Mouse (Mus musculus) G1E (cell line): ENCODE measurements around the gene Aldh3b3.
"Not testable (repeated sequence)": the region's sequence is repeated elsewhere in the genome, so short reads cannot be mapped to it uniquely, and the experiment has no call there.

Experiments used
- CTCF ChIP-seq: IDR thresholded peaks from 2 replicates; pipeline ENCODE4 v1.5.1; 2012; ENCODE audit warnings: low read depth, low read length, inconsistent platforms, mixed read lengths
- GATA1 ChIP-seq: IDR thresholded peaks from 2 replicates; pipeline ENCODE4 v1.6.1; 2012; ENCODE audit warnings: borderline replicate concordance, low read length, inconsistent platforms, mixed read lengths
- GATA2 ChIP-seq: IDR thresholded peaks from 2 replicates; pipeline ENCODE4 v1.6.1; 2012; ENCODE audit warnings: low read depth, low read length, inconsistent platforms, borderline replicate concordance
- TAL1 ChIP-seq: conservative IDR thresholded peaks from 2 replicates; pipeline ENCODE4 v1.6.1; 2012; ENCODE audit warnings: low read depth, low read length, inconsistent platforms, mixed read lengths

DNA sequence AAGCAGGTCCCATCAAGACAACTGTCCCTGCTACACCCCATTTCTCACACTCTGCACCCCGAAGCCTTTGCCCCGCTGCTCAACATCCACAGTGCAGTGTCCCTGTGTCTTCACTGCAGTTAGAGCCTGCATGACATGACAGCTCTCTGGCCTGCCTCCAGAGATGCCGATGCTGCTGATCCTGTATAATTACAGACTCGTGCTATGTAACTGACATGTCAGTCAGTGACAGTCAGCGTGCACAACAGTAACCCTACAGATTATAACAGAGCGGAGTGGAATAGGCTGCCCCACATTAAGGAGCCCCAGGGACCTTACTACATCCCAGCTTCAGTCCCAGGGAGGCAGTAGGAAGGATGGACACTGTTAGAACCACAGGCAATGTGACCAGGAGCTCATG, 3.4 kb downstream of the Aldh3b3 start:
- TF ChIP-seq CTCF, GATA2, TAL1, GATA1: not testable (repeated sequence)
